Mouse (Mus musculus) spleen, adult 18-20 months (tissue): Measurements from ENCODE around the gene Acbd7.

ENCODE experiments used
- DNase-seq, 2 experiments: peaks; one replicate each; pipeline ENCODE4 v3.0.0; 2022; ENCODE audit warnings: mixed read lengths in 2 of 2

The Acbd7 gene

GRCm38 (mm10) chr2:3335611-3336301 lies at the start of gene Acbd7:
Gene Acbd7 (plus strand): TSS chr2:3336168.
- peak; percentile 14 to 17 for DNase-seq

- DNase-seq: no peak
These were observed 49.7 kb upstream of the Acbd7 start for GRCm38 (mm10) chr2:3286243-3286642.

GRCm38 (mm10) chr2:3289581-3289980 lies 46.4 kb upstream of the Acbd7 start:
- DNase-seq: no peak

GRCm38 (mm10) chr2:3292170-3292569 lies 43.8 kb upstream of the Acbd7 start:
- no peak for DNase-seq

- DNase-seq: no peak
These were observed 40.1 kb upstream of the Acbd7 start for GRCm38 (mm10) chr2:3295826-3296225.

GRCm38 (mm10) chr2:3305426-3306025 lies 30.4 kb upstream of the Acbd7 start:
- DNase-seq: no peak

- DNase-seq: no peak
These were observed 12.8 kb upstream of the Acbd7 start for GRCm38 (mm10) chr2:3323132-3323531.

GRCm38 (mm10) chr2:3324381-3325130 lies 11.4 kb upstream of the Acbd7 start:
- no peak for DNase-seq

GRCm38 (mm10) chr2:3326547-3326946 lies 9.4 kb upstream of the Acbd7 start:
- DNase-seq: no peak

- peak; percentile 9 to 64 for DNase-seq
These were observed 8.6 kb upstream of the Acbd7 start for GRCm38 (mm10) chr2:3327351-3327750.

GRCm38 (mm10) chr2:3331071-3331703 lies 4.8 kb upstream of the Acbd7 start:
- no peak for DNase-seq

GRCm38 (mm10) chr2:3332056-3332455 lies 3.9 kb upstream of the Acbd7 start:
- no peak for DNase-seq

GRCm38 (mm10) chr2:3332484-3333242 lies 3.3 kb upstream of the Acbd7 start, which contains the start of gene Rpp38:
Gene Rpp38 (minus strand): TSS chr2:3332643.
- DNase-seq: peak; percentile 97

GRCm38 (mm10) chr2:3333761-3334160 lies 2.2 kb upstream of the Acbd7 start:
- DNase-seq: no peak

- no peak for DNase-seq
These were observed 12.5 kb downstream of the Acbd7 start for GRCm38 (mm10) chr2:3348422-3348821.

GRCm38 (mm10) chr2:3348919-3349318 lies 13.0 kb downstream of the Acbd7 start:
- DNase-seq: no peak

- no peak for DNase-seq
These were observed 17.2 kb downstream of the Acbd7 start for GRCm38 (mm10) chr2:3353160-3353559.

GRCm38 (mm10) chr2:3355793-3356192 lies 19.8 kb downstream of the Acbd7 start:
- DNase-seq: no peak

GRCm38 (mm10) chr2:3356311-3356710 lies 20.3 kb downstream of the Acbd7 start:
- no peak for DNase-seq

GRCm38 (mm10) chr2:3357887-3358286 lies 21.9 kb downstream of the Acbd7 start:
- no peak for DNase-seq

GRCm38 (mm10) chr2:3361067-3361466 lies 25.1 kb downstream of the Acbd7 start:
- DNase-seq: no peak

- no peak for DNase-seq
These were observed 29.2 kb downstream of the Acbd7 start for GRCm38 (mm10) chr2:3365127-3365526.
